In genomic region chr2:105672596-105672960, GRCm38 (mm10) we compare ENCODE assay signal across 11 mouse cellular contexts. TPM values are rescaled to one million over a fixed set of nuclear protein-coding genes. Genes with fewer than 3 reads are reported as not detected.
A peak's percentile ranks its signal among the peaks of the same experiment; 100 is the strongest.
DNase-seq lines count a peak whose midpoint lies in the region; ATAC-seq lines count a peak whose summit lies in the region.
"Had no signal": no experiment of that assay in that cellular context is flagged by ENCODE, and none has a peak within 500 bp of the region (broad histone marks: within the 10 kb centered on the region; RNA-seq: fewer than 3 reads in every experiment).

No protein-coding gene starts in this region.

- peak overlapping the region; percentile 43 for H3K9ac ChIP-seq in neural tube, embryonic 11.5 days (ENCODE audit: low read length)
- no peak overlapping the region for H3K9ac ChIP-seq in liver, embryonic 12.5 days
- H3K9ac ChIP-seq: embryonic facial prominence, embryonic 13.5 days had no signal

- no peak overlapping the region for H3K27ac ChIP-seq in neural tube, embryonic 11.5 days (ENCODE audit: low read depth, low read length)
- H3K27ac ChIP-seq in liver, embryonic 12.5 days = no peak overlapping the region
- H3K27ac ChIP-seq: embryonic facial prominence, embryonic 13.5 days had no signal

- 1% methylated on average over 16 of the region's 16 CpGs for WGBS in neural tube, embryonic 11.5 days
- 2% methylated on average over 16 of the region's 16 CpGs for WGBS in liver, embryonic 12.5 days (ENCODE audit: insufficient replicate concordance)

- peaks cover 28% of the 10 kb centered on the region for H3K4me1 ChIP-seq in neural tube, embryonic 11.5 days (ENCODE audit: control insufficient read depth, insufficient read depth, low read length)
- H3K4me1 ChIP-seq in liver, embryonic 12.5 days = peaks cover 32% of the 10 kb centered on the region

- no peak for ATAC-seq in cerebellum, adult (ENCODE audit: insufficient number of reproducible peaks, low FRiP score, low TSS enrichment)
- no peak for ATAC-seq in neural tube, embryonic 11.5 days (ENCODE audit: insufficient read depth, low FRiP score, low TSS enrichment)
- ATAC-seq in liver, embryonic 12.5 days = no peak

- H3K27me3 ChIP-seq in neural tube, embryonic 11.5 days (ENCODE audit: control insufficient read depth, insufficient read depth, low read length) = peaks cover 87% of the 10 kb centered on the region
- H3K27me3 ChIP-seq in liver, embryonic 12.5 days (replicated peaks) = peaks cover 100% of the 10 kb centered on the region

- peak overlapping the region; percentile 71 for H3K4me2 ChIP-seq in neural tube, embryonic 11.5 days (ENCODE audit: low read depth)
- H3K4me2 ChIP-seq in liver, embryonic 12.5 days = peak overlapping the region; percentile 7; the same call in 1 of the 2 replicates
- H3K4me2 ChIP-seq: embryonic facial prominence, embryonic 13.5 days had no signal

- no peaks in the 10 kb centered on the region for H3K9me3 ChIP-seq in neural tube, embryonic 11.5 days (ENCODE audit: control insufficient read depth, low read length)
- no peaks in the 10 kb centered on the region for H3K9me3 ChIP-seq in liver, embryonic 12.5 days (replicated peaks)
- H3K9me3 ChIP-seq: embryonic facial prominence, embryonic 13.5 days had no signal

- no peaks in the 10 kb centered on the region for H3K36me3 ChIP-seq in neural tube, embryonic 11.5 days (ENCODE audit: control insufficient read depth, insufficient read depth, low read length)
- H3K36me3 ChIP-seq in liver, embryonic 12.5 days = no peaks in the 10 kb centered on the region
- H3K36me3 ChIP-seq: embryonic facial prominence, embryonic 13.5 days had no signal

- intact Hi-C loops in left cerebral cortex, postnatal 25 days (cut with DNase I) = loop anchor here (5.0 kb wide), 1 partner anchor 410 kb away; no protein-coding TSS in a partner anchor

- peak; percentile 61 for DNase-seq in cerebellum, adult 11-12 months
- DNase-seq in neural tube, embryonic 11.5 days (ENCODE audit: low spot score) = peak; percentile 43
- DNase-seq in neural tube, embryonic 10.5 days (ENCODE audit: extremely low spot score, low spot score) = no peak
- peak; percentile 76 for DNase-seq in retina, postnatal 1 day
- DNase-seq in left cerebral cortex, postnatal 25 days (ENCODE audit: low spot score in 2 of 2) = no peak
- DNase-seq in testis, postnatal 10 days (ENCODE audit: low spot score) = no peak

- peak overlapping the region; percentile 62 for H3K4me3 ChIP-seq in neural tube, embryonic 11.5 days (ENCODE audit: low read depth, low read length)
- no peak overlapping the region for H3K4me3 ChIP-seq in liver, embryonic 12.5 days
- H3K4me3 ChIP-seq: embryonic facial prominence, embryonic 13.5 days had no signal

RNA-seq across cellular contexts. Expression of gene Pax6, which starts 3.9 kb away (rescaled TPM):
- polyA plus RNA-seq in neural tube, embryonic 11.5 days (2014; fragmentation: Nextera tagmentation; extraction: Ambion mirVana) = 28.2 and 30.7 TPM in 2 replicates
- 0.05 TPM in 1 of 2 replicates, not detected in the other for polyA plus RNA-seq in liver, embryonic 12.5 days (2016; fragmentation: Nextera tagmentation; extraction: Ambion mirVana)
- 1 to 10 TPM; 8.4 to 8.5 TPM for total RNA-seq in left cerebral cortex, postnatal 25 days (2021)
- total RNA-seq: heart, adult 8-10 months; megakaryocyte progenitor cell, adult 5-6 weeks had no signal

Comparison
In these comparisons a context has a peak if more than half of its experiments do, and no peak if none do; other contexts are left out.
1. DNase-seq: peak in cerebellum, adult 11-12 months (single experiment), neural tube, embryonic 11.5 days (single experiment) and retina, postnatal 1 day (single experiment); none in neural tube, embryonic 10.5 days (single experiment), left cerebral cortex, postnatal 25 days (0 of 2) and testis, postnatal 10 days (single experiment).
2. RNA of gene Pax6, which starts 3.9 kb away (polyA plus RNA-seq): 28.2 to 30.7 TPM in neural tube, embryonic 11.5 days; 0.05 TPM in liver, embryonic 12.5 days; every median in the first group is over 10 times any median in the second.